Mouse (Mus musculus): ENCODE measurements around the gene Bloc1s3. TPM values are rescaled to one million over a fixed set of nuclear protein-coding genes. Genes with fewer than 3 reads are reported as not detected.

The Bloc1s3 gene
- polyA plus RNA-seq, 1 experiment from 2014 or later = 0.72 TPM

GRCm38 (mm10) chr7:19464367-19465307, 43.5 kb downstream of the Bloc1s3 start:
- Histone ChIP-seq H3K9ac (ENCODE audit: low read depth, low read length) (no peak overlapping the region), H3K27ac (ENCODE audit: low read length) (no peak overlapping the region), H3K4me2 (ENCODE audit: low read depth, low read length) (peak overlapping the region; percentile 4; the same call in 1 of the 2 replicates), H3K4me3 (ENCODE audit: low read depth, low read length) (no peak overlapping the region; the same call in 1 of the 2 replicates), H3K36me3 (ENCODE audit: control insufficient read depth, insufficient read depth) (no peaks in the 10 kb centered on the region), H3K9me3 (replicated peaks; ENCODE audit: control insufficient read depth, low read length) (no peaks in the 10 kb centered on the region), H3K27me3 (ENCODE audit: control insufficient read depth, insufficient read depth, low read depth, low read length) (peaks cover 7% of the 10 kb centered on the region), H3K4me1 (ENCODE audit: control insufficient read depth, low read depth, low read length) (no peaks in the 10 kb centered on the region; the same call in 1 of the 2 replicates)
- 17% methylated on average over 22 of the region's 22 CpGs for WGBS (ENCODE audit: insufficient replicate concordance)
- ATAC-seq (ENCODE audit: low read depth) = no peak

- peaks cover 7% of the 10 kb centered on the region for H3K27me3 ChIP-seq (ENCODE audit: control insufficient read depth, insufficient read depth, low read depth, low read length)
- H3K27ac ChIP-seq (ENCODE audit: low read length) = no peak within 1 kb of the TSS
- peak; percentile 5; the same call in 1 of the 2 replicates for ATAC-seq (ENCODE audit: low read depth)
- H3K9me3 ChIP-seq (replicated peaks; ENCODE audit: control insufficient read depth, low read length) = no peaks in the 10 kb centered on the region
- no peak within 1 kb of the TSS for H3K9ac ChIP-seq (ENCODE audit: low read depth, low read length)
- WGBS (ENCODE audit: insufficient replicate concordance) = 6% methylated on average over 6 of the region's 6 CpGs
- H3K4me2 ChIP-seq (ENCODE audit: low read depth, low read length) = no peak within 1 kb of the TSS
- no peak within 1 kb of the TSS for H3K4me3 ChIP-seq (ENCODE audit: low read depth, low read length)
- peaks cover 1% of the 10 kb centered on the region; the same call in 1 of the 2 replicates for H3K4me1 ChIP-seq (ENCODE audit: control insufficient read depth, low read depth, low read length)
- no peaks in the 10 kb centered on the region for H3K36me3 ChIP-seq (ENCODE audit: control insufficient read depth, insufficient read depth)
Observed at GRCm38 (mm10) chr7:19462884-19463381, 45.2 kb downstream of the Bloc1s3 start, which contains the start of gene Exoc3l2. Gene Exoc3l2, plus strand, starts transcription at chr7:19463331.

- Histone ChIP-seq H3K36me3 (ENCODE audit: control insufficient read depth, insufficient read depth) (no peaks in the 10 kb centered on the region), H3K9me3 (replicated peaks; ENCODE audit: control insufficient read depth, low read length) (no peaks in the 10 kb centered on the region), H3K4me2 (ENCODE audit: low read depth, low read length) (no peak overlapping the region), H3K27ac (ENCODE audit: low read length) (no peak overlapping the region), H3K4me1 (ENCODE audit: control insufficient read depth, low read depth, low read length) (peaks cover 6% of the 10 kb centered on the region), H3K27me3 (ENCODE audit: control insufficient read depth, insufficient read depth, low read depth, low read length) (peaks cover 7% of the 10 kb centered on the region), H3K4me3 (ENCODE audit: low read depth, low read length) (no peak overlapping the region), H3K9ac (ENCODE audit: low read depth, low read length) (no peak overlapping the region)
- 24% methylated on average over 4 of the region's 4 CpGs for WGBS (ENCODE audit: insufficient replicate concordance)
- no peak for ATAC-seq (ENCODE audit: low read depth)
Observed at GRCm38 (mm10) chr7:19462443-19462842, 45.7 kb downstream of the Bloc1s3 start.

- ATAC-seq (ENCODE audit: low read depth) = no peak
- Histone ChIP-seq H3K27ac (ENCODE audit: low read length) (no peak overlapping the region), H3K36me3 (ENCODE audit: control insufficient read depth, insufficient read depth) (no peaks in the 10 kb centered on the region), H3K4me1 (ENCODE audit: control insufficient read depth, low read depth, low read length) (peaks cover 13% of the 10 kb centered on the region), H3K4me3 (ENCODE audit: low read depth, low read length) (no peak overlapping the region), H3K4me2 (ENCODE audit: low read depth, low read length) (no peak overlapping the region), H3K9me3 (replicated peaks; ENCODE audit: control insufficient read depth, low read length) (no peaks in the 10 kb centered on the region), H3K9ac (ENCODE audit: low read depth, low read length) (no peak overlapping the region), H3K27me3 (ENCODE audit: control insufficient read depth, insufficient read depth, low read depth, low read length) (peaks cover 7% of the 10 kb centered on the region)
- 11% methylated on average over 6 of the region's 6 CpGs for WGBS (ENCODE audit: insufficient replicate concordance)
Observed at GRCm38 (mm10) chr7:19461488-19461887, 46.7 kb downstream of the Bloc1s3 start.

- Histone ChIP-seq H3K36me3 (ENCODE audit: control insufficient read depth, insufficient read depth) (no peaks in the 10 kb centered on the region), H3K9ac (ENCODE audit: low read depth, low read length) (no peak overlapping the region), H3K27me3 (ENCODE audit: control insufficient read depth, insufficient read depth, low read depth, low read length) (peaks cover 7% of the 10 kb centered on the region), H3K4me1 (ENCODE audit: control insufficient read depth, low read depth, low read length) (peaks cover 13% of the 10 kb centered on the region), H3K4me2 (ENCODE audit: low read depth, low read length) (no peak overlapping the region), H3K4me3 (ENCODE audit: low read depth, low read length) (no peak overlapping the region), H3K9me3 (replicated peaks; ENCODE audit: control insufficient read depth, low read length) (no peaks in the 10 kb centered on the region), H3K27ac (ENCODE audit: low read length) (no peak overlapping the region)
- ATAC-seq (ENCODE audit: low read depth) = no peak
- WGBS (ENCODE audit: insufficient replicate concordance) = 45% methylated on average over 1 of the region's 1 CpGs
Observed at GRCm38 (mm10) chr7:19460500-19460899, 47.7 kb downstream of the Bloc1s3 start.

GRCm38 (mm10) chr7:19459144-19459870, 48.9 kb downstream of the Bloc1s3 start:
- H3K27ac ChIP-seq (ENCODE audit: low read length) = no peak overlapping the region
- peaks cover 1% of the 10 kb centered on the region; the same call in 1 of the 2 replicates for H3K27me3 ChIP-seq (ENCODE audit: control insufficient read depth, insufficient read depth, low read depth, low read length)
- H3K4me1 ChIP-seq (ENCODE audit: control insufficient read depth, low read depth, low read length) = peaks cover 13% of the 10 kb centered on the region
- peak overlapping the region; percentile 71 for H3K4me3 ChIP-seq (ENCODE audit: low read depth, low read length)
- no peaks in the 10 kb centered on the region for H3K9me3 ChIP-seq (replicated peaks; ENCODE audit: control insufficient read depth, low read length)
- peak overlapping the region; percentile 86 for H3K4me2 ChIP-seq (ENCODE audit: low read depth, low read length)
- no peak for ATAC-seq (ENCODE audit: low read depth)
- H3K36me3 ChIP-seq (ENCODE audit: control insufficient read depth, insufficient read depth) = no peaks in the 10 kb centered on the region
- peak overlapping the region; percentile 35 for H3K9ac ChIP-seq (ENCODE audit: low read depth, low read length)
- WGBS (ENCODE audit: insufficient replicate concordance) = 27% methylated on average over 6 of the region's 6 CpGs

- 1% methylated on average over 27 of the region's 42 CpGs for WGBS (ENCODE audit: insufficient replicate concordance)
- H3K4me1 ChIP-seq (ENCODE audit: control insufficient read depth, low read depth, low read length) = peaks cover 13% of the 10 kb centered on the region
Observed at GRCm38 (mm10) chr7:19458591-19459111, 49.5 kb downstream of the Bloc1s3 start, which contains the start of gene Mark4. Gene Mark4, minus strand, starts transcription at chr7:19458821.

GRCm38 (mm10) chr7:19458072-19458486, 50.1 kb downstream of the Bloc1s3 start:
- ATAC-seq (ENCODE audit: low read depth) = peak; percentile 46
- Histone ChIP-seq H3K27me3 (ENCODE audit: control insufficient read depth, insufficient read depth, low read depth, low read length) (no peaks in the 10 kb centered on the region), H3K4me1 (ENCODE audit: control insufficient read depth, low read depth, low read length) (peaks cover 13% of the 10 kb centered on the region), H3K9me3 (replicated peaks; ENCODE audit: control insufficient read depth, low read length) (no peaks in the 10 kb centered on the region), H3K4me3 (ENCODE audit: low read depth, low read length) (peak overlapping the region; percentile 71), H3K36me3 (ENCODE audit: control insufficient read depth, insufficient read depth) (no peaks in the 10 kb centered on the region), H3K4me2 (ENCODE audit: low read depth, low read length) (peak overlapping the region; percentile 86), H3K9ac (ENCODE audit: low read depth, low read length) (peak overlapping the region; percentile 55), H3K27ac (ENCODE audit: low read length) (0 out of 2 replicates have a peak overlapping the region, but pooled peaks have one; percentile 9)
- under 1% methylated on average over 29 of the region's 31 CpGs for WGBS (ENCODE audit: insufficient replicate concordance)

More at GRCm38 (mm10) chr7:19458591-19459111, 49.5 kb downstream of the Bloc1s3 start, which contains the start of gene Mark4:
- peak within 1 kb of the TSS; percentile 71 for H3K4me3 ChIP-seq (ENCODE audit: low read depth, low read length)
- H3K9ac ChIP-seq (ENCODE audit: low read depth, low read length) = peak within 1 kb of the TSS; percentile 55
- no peaks in the 10 kb centered on the region; the same call in 1 of the 2 replicates for H3K27me3 ChIP-seq (ENCODE audit: control insufficient read depth, insufficient read depth, low read depth, low read length)
- H3K27ac ChIP-seq (ENCODE audit: low read length) = 0 out of 2 replicates have a peak within 1 kb of the TSS, but pooled peaks have one; percentile 9
- H3K4me2 ChIP-seq (ENCODE audit: low read depth, low read length) = peak within 1 kb of the TSS; percentile 86
- ATAC-seq (ENCODE audit: low read depth) = peak; percentile 83
- no peaks in the 10 kb centered on the region for H3K9me3 ChIP-seq (replicated peaks; ENCODE audit: control insufficient read depth, low read length)
- H3K36me3 ChIP-seq (ENCODE audit: control insufficient read depth, insufficient read depth) = no peaks in the 10 kb centered on the region

All from liver, embryonic 16.5 days (tissue).